Mouse (Mus musculus) forelimb bud, embryonic 11.5 days (tissue): ENCODE measurements around the gene Fibp.

Experiments used
- DNase-seq: peaks from one replicate; pipeline ENCODE4 v3.0.0-alpha.2; 2012; ENCODE audit warnings: low read depth, low spot score

Gene Fibp

DNA sequence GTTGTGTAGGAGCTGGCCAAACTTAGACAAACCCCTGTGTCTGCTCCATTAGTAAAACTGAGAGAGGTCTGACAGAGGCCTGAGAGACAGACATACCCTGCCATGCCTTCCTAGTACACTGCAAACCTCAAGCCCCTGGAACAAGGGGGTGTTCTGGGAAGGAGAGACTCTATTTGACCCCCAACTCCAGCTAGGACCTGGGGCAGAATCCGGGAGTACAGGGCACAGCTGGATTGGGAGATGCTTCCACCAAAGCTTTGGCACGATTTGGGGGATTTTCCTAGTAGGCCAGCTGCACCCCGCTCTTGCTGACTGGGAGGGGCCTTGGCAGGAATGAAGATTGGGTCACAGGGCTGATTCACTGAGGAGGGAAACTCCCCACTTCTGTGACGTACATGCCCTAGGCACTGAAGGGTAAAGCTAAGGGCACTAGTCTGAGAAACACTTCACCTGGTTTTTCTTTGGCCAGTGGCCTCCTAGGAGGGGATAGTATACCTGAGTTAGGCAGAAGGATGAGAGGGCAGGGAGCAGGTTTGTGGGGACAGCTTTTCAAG, 28.4 kb upstream of the Fibp start:
- DNase-seq = no peak

DNA sequence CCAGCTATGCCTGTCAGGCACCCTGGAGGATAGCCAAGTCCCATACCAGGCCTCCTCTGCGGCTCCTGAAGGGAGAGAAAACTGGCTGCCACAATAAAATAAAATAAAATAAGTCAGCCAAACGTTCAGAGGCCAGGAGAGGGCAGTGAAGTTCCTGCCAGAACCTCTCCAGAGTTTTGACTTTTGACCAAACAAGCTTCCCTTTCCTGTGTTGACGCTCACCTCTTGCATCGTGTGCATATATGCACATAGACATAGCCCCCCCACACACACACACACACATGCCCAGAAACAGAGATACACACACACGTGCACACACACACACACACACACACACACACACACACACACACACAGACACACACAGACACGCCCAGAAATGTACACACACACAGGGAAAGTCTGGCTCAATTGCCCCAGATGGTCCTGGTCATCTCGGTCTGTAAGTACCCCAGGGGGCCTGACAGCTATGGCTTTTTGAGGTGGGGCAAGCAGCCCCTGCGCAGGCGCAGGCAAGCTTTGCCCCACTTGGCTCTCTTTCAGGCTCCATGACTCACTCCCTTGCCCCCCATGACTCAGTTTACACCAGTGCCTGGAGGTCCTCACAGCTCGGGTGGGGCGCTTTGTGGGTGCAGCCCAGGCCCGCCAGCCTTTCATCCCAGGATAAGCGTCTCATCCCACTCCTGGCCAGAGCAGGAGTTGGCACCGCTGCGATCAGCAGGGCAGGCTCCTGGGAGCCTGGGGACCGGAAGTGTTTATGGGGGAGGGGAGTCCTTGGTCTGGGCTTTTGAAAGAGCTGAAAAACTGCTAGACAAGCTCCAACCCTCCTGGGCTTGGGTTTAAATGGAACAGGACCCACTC, 27.2 kb upstream of the Fibp start:
- peak; percentile 42 for DNase-seq

DNA sequence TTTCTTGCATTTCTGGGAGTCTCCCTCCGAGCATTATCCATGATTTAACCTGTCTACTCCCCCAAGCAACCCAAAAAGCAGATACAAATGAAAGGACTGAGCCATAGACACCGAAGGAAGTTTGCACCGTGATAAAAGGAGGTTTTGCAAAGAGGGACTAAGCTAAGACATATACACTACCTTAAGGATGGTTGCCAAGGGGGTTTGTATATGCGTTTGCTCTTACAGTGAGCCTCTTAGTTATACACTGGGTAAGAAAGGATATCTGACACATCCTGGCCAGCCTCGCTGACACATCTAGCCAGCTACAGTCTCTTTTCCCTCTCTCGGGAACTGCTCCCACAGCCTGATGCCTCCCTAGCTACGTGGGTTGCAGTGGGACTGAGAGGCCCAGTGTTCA, 26.5 kb upstream of the Fibp start:
- no peak for DNase-seq

DNA sequence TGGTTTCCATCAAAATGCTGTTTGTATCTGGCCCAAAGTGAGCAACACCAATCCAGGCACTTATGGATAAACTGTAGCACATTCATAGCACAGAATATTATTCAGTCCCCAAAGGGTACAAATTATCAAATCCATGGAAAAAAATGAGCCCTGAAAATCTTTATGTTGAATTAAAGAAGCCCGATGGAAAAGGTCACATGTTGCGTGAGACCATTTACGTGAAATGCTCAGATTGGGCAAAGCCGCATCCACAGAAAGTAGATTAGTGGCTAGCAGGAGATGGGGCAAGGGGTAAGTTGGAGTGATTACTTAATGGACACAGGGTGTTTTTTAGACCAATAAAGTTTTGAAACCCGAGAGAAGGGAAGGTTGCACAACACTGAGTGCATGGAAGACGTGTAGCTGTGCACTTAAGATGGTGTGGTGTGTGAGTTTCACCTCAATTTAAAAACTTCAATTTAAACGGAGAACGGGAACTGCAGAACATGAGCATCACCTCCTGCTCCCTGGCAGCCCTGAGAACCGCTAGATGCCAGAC, 16.0 kb upstream of the Fibp start:
- no peak for DNase-seq

DNA sequence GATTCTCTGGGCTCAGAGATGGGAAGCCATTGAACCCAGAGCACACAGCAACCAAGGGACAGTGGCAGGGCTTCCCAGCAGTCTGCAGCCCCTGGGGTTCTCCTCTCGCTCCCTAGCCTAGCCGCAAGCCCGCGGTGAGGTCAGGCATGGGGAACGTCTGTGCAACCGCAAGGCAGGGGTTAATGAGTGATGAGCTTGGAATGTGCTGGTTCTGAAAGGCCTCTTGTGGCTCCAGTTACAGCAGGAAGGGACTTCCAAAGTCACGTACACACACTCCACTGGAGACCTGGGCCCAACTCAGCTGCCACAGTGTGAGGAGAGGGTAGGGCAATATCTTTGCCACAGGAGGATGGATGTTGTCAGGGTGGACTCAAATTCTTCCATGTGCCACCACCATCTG, 15.5 kb upstream of the Fibp start:
- DNase-seq = no peak

DNA sequence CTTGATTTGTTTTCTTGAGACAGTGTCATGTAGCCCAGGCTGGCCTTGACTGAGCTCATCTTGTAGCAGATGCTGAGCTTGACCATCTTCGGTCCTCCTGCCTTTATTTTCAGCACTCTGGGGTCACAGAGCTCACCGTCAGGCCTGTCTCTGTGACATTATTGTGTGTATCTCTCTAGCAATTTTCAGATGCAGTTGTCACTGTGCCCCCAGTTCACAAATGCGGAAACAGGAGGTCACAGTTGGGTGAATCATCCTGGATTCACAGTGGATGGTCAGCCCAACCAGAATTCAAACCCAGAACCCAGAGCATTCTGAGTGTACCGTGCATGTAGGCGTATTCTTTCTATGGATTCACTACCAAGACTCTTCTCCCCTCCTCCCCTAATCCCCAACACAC, 14.7 kb upstream of the Fibp start:
- no peak for DNase-seq

DNA sequence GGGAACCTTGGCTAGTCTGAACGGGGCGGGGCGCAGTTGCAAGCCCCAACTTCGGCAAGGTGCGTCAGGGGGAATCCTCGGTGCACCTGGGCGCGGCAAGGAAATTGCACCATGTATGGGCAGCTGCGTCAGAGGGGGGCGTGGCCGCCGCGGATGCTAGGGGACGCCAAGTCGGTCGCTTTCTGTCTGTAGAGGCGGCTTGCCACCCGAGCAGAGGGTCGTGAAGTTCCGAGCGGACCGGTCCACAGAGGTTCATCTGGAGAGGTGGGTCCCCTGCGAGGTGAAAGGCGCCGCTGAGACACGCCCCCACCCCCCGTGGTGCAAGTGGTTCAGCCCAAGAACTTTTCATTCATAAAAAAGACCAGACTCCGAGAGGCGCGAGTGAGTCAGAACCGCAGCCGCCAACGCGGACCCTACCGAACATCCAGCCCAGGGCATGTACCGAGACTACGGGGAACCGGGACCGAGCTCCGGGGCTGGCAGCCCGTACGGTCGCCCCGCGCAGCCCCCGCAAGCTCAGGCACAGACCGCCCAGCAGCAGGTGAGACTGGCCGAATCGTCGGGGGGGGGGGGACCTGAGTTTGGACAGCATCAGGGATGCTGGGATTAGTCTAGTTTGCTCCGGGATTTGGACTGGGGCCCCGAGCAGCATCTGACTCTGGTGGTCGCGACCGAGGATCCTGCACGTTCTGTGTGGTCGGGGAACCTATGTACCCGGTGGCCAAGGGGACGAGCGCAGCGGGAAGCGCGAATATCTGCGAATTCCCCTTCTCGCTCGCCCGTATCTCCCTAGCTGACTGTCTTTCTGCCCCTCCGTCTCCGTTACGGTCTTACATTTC, 12.7 kb upstream of the Fibp start, which contains the start of gene Fosl1:
TSS of gene Fosl1 (plus strand) at position 33 of the 839 bp plus-strand sequence.
- DNase-seq = peak; percentile 41

DNA sequence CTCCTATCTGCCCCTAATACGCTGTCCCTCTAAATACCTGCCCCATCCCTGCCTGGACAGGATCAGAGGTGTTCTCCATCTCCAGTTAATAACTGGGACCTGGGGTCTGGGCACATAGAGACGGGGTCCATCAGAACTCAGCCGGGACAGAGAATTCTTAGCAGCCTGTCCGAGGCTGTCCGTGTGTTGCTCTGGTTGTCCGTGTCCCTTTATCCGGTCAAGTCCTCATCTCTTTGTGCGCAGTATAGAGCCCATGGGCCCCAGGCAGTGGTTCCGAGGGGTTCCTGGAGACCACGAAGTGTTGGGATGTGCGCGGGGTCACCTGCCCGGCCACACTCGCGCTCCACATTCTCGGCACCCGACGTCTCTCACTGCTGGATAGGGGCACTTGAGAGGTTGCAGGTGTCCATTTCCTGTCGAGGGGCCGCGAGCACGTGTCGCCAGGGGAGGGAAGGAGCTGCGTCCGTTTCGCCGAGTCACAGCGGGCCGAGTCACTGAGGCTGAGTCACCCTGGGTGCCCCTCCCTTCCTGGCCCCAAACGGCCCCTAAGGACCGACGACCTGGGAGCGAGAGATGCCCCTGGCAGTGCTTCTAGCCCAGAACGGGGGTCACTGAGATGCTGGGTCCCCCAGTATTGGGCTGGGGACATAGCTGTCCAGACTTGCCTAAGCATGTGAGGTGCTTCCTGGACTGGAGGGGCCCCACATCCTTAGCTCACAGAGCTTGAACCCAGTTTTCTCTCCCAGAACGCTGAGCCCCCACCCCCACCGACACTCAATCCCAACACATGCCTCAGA, 11.9 kb upstream of the Fibp start:
- DNase-seq = peak; percentile 12

DNA sequence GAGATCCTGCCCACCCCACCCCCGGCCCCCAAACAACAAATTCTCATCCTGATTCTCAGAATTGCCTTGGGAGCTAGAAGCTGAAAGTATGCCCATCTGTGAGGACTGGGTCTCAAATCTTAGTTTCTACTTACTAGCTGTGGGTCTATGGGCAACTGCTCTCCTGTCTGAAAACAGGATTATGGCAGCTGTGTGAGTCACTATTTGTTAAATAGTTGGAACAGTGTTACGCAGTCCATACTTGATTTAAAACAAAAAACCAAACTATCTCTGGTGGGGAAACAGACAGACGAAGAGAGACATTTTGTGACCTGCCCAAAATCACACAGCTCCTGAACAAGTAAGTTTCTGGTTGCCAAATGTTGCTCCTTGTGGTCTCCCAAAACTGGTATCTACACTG, 10.7 kb upstream of the Fibp start:
- no peak for DNase-seq

DNA sequence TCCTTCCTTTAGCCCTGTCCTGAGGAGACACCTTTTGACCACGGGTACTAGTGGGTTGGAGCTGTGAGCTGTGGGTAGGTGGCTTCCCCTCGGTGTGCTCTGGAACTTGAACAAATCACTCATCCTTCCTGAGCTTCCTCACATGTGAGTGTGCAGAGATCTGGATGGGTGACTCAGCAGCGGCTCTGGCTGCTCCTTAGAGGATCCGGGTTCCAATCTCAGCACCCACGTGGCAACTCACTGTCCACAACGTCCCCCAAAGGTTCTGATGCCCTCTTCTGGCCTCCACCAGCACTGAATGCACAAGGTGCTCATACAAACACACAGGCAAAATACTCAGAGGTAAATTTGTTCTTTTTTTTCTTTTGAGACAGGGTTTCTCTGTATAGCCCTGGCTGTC, 8.6 kb upstream of the Fibp start:
- no peak for DNase-seq

DNA sequence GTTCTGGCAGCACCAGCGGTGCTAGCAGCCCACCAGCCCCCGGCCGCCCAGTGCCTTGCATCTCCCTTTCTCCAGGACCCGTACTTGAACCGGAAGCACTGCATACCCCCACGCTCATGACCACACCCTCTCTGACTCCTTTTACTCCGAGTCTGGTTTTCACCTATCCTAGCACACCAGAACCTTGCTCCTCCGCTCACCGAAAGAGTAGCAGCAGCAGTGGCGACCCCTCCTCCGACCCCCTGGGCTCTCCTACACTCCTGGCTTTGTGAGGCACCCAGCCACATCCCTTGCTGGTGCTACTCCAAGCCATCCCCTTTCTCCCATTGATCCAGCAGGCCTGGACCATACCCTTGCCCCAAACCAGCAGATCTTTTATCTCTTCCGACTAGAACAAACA, 5.4 kb upstream of the Fibp start:
- no peak for DNase-seq

DNA sequence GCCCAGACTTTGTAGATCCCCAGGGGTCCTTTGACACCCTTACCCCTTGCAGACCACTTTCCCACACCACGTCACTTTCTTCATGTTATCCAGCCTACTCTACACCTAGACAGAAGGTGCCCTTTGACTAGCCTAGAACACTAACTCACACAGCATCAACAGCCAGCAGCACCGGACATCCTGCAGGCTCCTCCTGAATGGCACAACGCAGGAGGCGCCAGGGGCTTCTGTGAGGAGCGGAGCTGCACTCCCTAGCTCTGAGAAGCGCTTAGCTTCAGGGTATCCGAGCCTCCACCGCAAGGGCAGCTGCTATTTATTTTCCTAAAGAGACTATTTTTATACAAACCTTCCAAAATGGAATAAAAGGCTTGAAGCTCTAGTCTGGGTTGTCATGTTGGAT, 4.8 kb upstream of the Fibp start:
- DNase-seq = no peak

DNA sequence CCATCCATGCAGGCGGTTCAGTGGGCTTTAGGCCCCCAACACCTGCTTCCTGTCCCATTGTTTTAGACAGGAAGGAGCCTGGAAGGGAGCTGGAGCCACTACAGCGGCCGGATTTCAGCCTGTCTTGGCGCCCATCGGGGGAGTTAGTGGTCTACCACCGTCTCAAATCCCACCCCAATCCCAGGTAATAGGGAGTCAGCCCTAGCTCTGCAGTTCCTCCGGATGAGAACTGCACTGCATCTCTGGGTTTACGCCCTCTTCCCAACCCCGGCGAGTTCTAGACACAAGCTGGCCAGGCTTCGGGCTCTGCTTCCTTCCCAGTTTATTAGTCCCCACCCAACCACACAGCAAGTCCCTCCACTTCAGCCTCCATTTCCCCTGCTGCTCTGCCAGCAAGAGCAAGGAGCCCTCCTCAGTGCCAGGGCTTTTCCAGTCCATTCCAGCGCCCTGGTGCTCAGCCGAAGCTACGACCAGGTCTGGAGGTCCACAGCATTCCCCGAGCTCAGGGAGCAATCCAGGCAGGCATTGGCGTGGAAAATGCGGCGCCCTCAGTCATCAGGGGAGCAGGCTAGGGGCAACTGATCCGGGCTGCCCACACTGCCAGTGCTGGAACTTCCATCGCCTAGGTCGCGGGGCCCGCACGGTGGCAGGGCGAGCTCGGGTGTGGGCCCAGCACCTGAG, 4.0 kb upstream of the Fibp start:
- DNase-seq = peak; percentile 14

DNA sequence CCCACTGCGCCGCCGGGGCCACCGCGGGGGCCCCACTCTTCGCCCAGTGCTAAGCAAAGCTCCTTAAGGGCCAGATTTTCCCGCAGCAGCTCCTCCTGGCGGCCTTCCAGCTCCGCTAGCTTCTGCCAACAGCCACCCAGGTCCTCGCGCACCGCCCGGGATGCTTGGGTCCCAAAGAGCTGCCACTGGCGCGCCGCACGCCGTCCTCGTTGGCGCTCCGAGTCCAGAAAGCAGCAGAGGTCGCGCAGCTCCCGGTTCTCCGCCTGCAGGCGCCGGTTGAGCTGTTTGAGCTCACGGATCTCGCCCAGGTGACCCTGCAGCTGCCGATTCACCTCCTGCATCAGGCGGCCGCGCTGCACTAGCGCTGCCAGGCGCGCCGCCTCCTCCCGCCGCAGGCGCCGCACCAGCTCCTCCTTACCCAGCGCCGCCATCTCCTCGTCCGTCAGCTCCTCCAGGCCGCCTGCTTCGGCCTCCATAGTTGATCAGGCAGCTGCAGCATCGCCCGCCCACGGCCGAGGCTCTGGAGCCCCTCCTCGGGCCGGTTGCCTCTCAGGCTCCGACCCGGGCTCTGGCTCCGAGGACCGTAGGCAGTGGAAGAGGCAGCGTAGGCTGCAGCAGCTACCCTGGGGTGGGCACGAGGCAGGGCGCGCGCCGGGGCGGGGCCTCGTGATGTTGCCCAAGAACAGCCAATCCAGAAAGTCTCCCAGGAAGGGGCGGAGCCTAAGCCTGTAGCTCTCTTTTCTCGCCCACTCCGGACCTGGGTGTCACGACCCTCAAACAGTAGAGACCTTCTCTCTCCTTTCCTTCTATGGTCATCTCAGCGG, 3.3 kb upstream of the Fibp start:
- peak; percentile 88 for DNase-seq

DNA sequence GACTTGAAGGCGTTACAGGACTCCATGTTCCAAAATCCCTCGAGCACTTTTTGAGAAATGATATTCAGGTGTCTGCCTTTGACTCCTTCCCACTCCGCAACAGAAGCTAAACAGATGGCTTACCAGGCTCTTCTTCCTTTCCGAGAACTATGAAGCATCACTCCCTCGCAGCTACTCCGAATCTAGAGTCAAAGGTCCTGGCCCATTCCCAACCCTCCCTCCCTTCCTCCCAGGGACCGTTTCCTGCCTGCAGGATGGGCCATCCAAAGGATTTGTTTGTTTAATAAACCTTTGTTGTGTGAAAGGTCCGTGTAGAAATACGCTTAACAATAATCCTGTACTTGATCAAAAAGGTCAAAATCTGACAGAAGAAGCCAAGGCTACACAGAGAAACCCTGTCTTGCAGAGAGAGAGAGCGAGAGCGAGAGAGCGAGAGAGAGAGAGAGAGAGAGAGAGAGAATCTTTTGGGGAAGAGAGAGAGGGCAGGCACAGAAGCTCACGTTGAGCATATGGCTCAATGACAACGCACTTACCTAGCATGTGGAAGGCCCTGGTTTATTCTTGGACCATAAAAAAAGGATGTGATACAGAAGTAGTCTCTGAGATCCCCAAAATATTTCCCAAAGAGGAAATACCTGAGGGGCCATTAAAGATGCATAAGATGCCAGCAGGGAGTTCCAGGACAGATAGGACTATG, 2.5 kb upstream of the Fibp start, which contains the start of gene Ccdc85b:
TSS of gene Ccdc85b (minus strand) at position 149 of the 697 bp plus-strand sequence.
- no peak for DNase-seq

DNA sequence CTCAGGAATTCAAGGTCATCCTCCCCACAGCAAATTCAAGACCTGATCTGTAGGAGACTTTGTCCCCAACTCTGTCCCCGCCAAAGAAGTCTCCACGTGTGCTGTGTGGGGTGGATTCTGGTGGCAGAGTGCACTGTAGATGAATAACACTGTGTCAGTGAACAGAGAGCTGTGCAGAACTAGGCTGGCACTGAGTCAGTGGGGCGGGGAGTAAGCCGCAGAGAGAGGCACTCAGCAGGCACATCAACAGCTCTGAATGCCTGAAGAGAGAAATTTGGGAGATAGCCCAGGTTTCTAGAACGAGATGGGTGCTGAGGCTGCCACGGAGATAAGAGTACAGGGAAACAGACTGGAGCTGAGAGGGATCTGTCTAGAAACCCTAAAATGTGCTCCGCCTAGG, 1.4 kb upstream of the Fibp start:
- no peak for DNase-seq

DNA sequence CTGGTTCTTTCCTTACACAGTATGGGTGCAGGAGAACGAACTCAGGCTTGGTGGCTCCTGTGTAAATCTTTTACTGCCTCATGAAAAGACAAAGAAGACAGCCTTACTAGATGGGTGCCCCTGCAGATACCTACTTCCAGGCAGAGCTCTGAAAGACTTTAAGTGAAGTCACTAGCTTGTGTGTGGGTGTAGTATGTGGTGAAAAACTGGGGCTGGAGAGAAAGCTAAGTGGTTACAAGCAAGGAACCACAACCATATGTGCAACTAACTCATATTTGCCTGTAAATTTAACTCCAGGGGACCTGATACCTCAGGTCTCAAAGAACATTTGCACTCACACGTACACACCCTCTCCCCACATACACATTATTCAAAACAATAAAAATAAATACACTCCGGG, 519 bp upstream of the Fibp start:
- no peak for DNase-seq

DNA sequence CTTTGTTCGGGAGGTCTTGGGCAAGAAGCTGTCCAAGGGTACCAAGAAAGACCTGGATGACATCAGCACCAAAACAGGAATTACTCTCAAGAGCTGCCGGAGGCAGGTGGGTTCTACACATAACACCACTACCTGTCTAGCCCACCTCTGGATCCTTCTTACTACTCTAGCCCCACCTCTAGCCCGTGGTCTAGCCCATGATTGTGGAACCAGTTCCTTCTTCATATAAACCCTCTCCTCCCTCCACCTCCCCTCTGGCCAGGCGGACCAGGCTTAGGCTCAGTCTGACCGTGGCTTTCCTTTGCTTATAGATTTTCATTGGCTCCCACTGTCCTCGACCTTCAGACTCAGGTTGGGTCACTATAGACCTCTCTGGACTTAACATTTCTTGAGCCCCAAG, 996 bp downstream of the Fibp start:
- DNase-seq = no peak

DNA sequence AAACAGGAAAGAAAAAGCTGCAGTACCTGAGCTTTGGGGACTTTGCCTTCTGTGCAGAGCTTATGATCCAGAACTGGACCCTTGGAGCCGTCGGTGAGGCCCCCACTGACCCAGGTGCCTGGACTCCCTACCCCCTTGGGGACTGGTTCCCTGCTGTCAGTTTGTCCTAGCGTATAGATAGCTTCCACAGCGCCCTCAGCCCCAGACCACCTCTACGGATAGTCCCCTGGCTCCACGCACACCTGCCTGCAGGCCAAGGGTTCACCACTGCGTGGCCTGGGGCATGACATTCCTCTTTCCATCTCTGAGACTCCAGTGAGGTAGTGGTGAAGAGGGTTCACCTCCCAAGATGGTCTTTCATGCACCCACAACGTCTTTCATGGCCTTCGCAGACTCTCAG, 2.8 kb downstream of the Fibp start:
- DNase-seq = no peak
